Mouse (Mus musculus): ENCODE results near the gene Gng7. TPM values are rescaled to one million over a fixed set of nuclear protein-coding genes. Genes with fewer than 3 reads are reported as not detected.
A peak's percentile ranks its signal among the peaks of the same experiment; 100 is the strongest.
"Not testable (repeated sequence)": the region's sequence is repeated elsewhere in the genome, so short reads cannot be mapped to it uniquely, and the experiment has no call there.

The Gng7 gene
- total and polyA plus RNA-seq, 3 experiments, result 0.50 to 0.68 (median 0.63) TPM

GRCm38 (mm10) chr10:80995091-80995632, 19.6 kb downstream of the Gng7 start:
- WGBS, result 11% methylated on average over 21 of the region's 21 CpGs
- Histone ChIP-seq H3K36me3 (ENCODE audit: control insufficient read depth, insufficient read depth, low read length) (no peaks in the 10 kb centered on the region), H3K4me3 (no peak overlapping the region), H3K27ac (peak overlapping the region; percentile 0), H3K9ac (ENCODE audit: low read depth, low read length) (no peak overlapping the region), H3K27me3 (ENCODE audit: control insufficient read depth, insufficient read depth, low read length) (no peaks in the 10 kb centered on the region), H3K79me2 (replicated peaks; ENCODE audit: control insufficient read depth, insufficient read depth, low read length) (no peaks in the 10 kb centered on the region), H3K4me1 (ENCODE audit: control insufficient read depth, insufficient read depth, low read length) (no peaks in the 10 kb centered on the region)
- intact Hi-C loops (cut with DNase I), result loop anchor here (1.0 to 5.0 kb wide), 4 partner anchors 47 to 248 kb away; no protein-coding TSS in a partner anchor
- TF ChIP-seq POLR2A (IDR thresholded peaks at IDR 0.05; ENCODE audit: insufficient read depth, low read depth, low read length), result no peak
- peak; percentile 96 for TF ChIP-seq EP300 (IDR thresholded peaks at IDR 0.05; ENCODE audit: insufficient read depth, low read depth, low read length)
- TF ChIP-seq CTCF (IDR thresholded peaks at IDR 0.05), result no peak
- DNase-seq, result peak; percentile 77 to 84

DNA sequence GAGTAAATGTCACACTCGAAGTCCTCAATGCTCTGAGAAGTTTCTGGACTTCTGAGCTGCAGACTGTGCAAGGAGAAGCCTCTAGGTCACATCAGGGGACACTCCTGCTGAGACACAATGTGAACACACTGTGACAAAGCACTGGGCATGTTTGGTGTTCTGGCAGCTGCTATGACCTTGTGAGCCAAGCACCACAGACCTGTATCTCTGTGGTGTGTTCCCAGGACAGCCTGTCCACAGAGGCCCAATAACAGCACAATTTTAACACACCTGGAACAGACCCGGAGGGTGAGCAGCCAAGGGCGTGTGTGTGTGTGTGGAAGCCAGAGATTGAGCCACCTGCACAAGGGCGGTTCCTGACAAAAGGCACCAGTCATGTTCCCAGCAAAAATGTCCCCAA, 20.1 kb downstream of the Gng7 start:
- no peaks in the 10 kb centered on the region for H3K27me3 ChIP-seq (ENCODE audit: control insufficient read depth, insufficient read depth, low read length)
- WGBS, result 32% methylated on average over 4 of the region's 4 CpGs
- peak; percentile 33 to 70 for DNase-seq
- no peak for TF ChIP-seq POLR2A (IDR thresholded peaks at IDR 0.05; ENCODE audit: insufficient read depth, low read depth, low read length)
- TF ChIP-seq CTCF (IDR thresholded peaks at IDR 0.05), result no peak
- TF ChIP-seq EP300 (IDR thresholded peaks at IDR 0.05; ENCODE audit: insufficient read depth, low read depth, low read length), result peak; percentile 90
- H3K36me3 ChIP-seq (ENCODE audit: control insufficient read depth, insufficient read depth, low read length), result no peaks in the 10 kb centered on the region
- H3K4me3 ChIP-seq, result no peak overlapping the region
- no peaks in the 10 kb centered on the region for H3K4me1 ChIP-seq (ENCODE audit: control insufficient read depth, insufficient read depth, low read length)
- H3K9ac ChIP-seq (ENCODE audit: low read depth, low read length), result no peak overlapping the region
- intact Hi-C loops (cut with DNase I), result loop anchor here (1.0 to 5.0 kb wide), 4 partner anchors 48 to 247 kb away; no protein-coding TSS in a partner anchor
- peak overlapping the region; percentile 0; the same call in 1 of the 2 replicates for H3K27ac ChIP-seq
- H3K79me2 ChIP-seq (replicated peaks; ENCODE audit: control insufficient read depth, insufficient read depth, low read length), result no peaks in the 10 kb centered on the region

GRCm38 (mm10) chr10:80993276-80993675, 21.5 kb downstream of the Gng7 start:
- Histone ChIP-seq H3K9ac (ENCODE audit: low read depth, low read length) (no peak overlapping the region), H3K27me3 (ENCODE audit: control insufficient read depth, insufficient read depth, low read length) (no peaks in the 10 kb centered on the region), H3K79me2 (replicated peaks; ENCODE audit: control insufficient read depth, insufficient read depth, low read length) (no peaks in the 10 kb centered on the region), H3K36me3 (ENCODE audit: control insufficient read depth, insufficient read depth, low read length) (no peaks in the 10 kb centered on the region), H3K4me3 (no peak overlapping the region), H3K4me1 (ENCODE audit: control insufficient read depth, insufficient read depth, low read length) (no peaks in the 10 kb centered on the region), H3K27ac (no peak overlapping the region)
- 68% methylated on average over 5 of the region's 5 CpGs for WGBS
- TF ChIP-seq POLR2A (IDR thresholded peaks at IDR 0.05; ENCODE audit: insufficient read depth, low read depth, low read length), result no peak
- TF ChIP-seq EP300 (IDR thresholded peaks at IDR 0.05; ENCODE audit: insufficient read depth, low read depth, low read length), result no peak
- no peak for TF ChIP-seq CTCF (IDR thresholded peaks at IDR 0.05)
- intact Hi-C loops (cut with DNase I), result no loop called here
- no peak for DNase-seq

DNA sequence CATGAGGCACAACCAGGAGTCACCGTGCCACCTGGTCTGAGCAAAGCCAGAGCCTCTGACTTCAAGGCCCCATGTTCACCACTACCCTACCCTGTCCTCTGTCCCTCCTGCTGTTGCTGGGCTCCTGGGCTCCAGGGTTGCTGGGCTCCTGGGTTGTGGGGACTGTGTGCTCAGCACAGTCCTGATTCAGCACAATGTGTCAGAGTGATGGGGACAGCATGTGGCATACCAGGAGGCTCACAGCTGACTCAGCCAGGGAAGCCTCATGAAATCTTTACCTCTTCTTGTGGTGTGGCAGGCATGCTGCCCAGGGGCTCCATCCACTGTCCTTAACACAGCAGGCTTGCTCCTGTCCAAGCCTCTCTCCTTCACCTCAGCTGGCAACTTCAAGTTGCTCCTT, 22.8 kb downstream of the Gng7 start:
- TF ChIP-seq POLR2A (IDR thresholded peaks at IDR 0.05; ENCODE audit: insufficient read depth, low read depth, low read length) (no peak), CTCF (IDR thresholded peaks at IDR 0.05) (no peak)
- H3K4me1 ChIP-seq (ENCODE audit: control insufficient read depth, insufficient read depth, low read length), result peaks cover 3% of the 10 kb centered on the region
- H3K27ac ChIP-seq, result no peak overlapping the region
- 69% methylated on average over 1 of the region's 1 CpGs for WGBS
- no peaks in the 10 kb centered on the region for H3K27me3 ChIP-seq (ENCODE audit: control insufficient read depth, insufficient read depth, low read length)
- no peak overlapping the region for H3K9ac ChIP-seq (ENCODE audit: low read depth, low read length)
- DNase-seq, result no peak
- H3K4me3 ChIP-seq, result no peak overlapping the region
- intact Hi-C loops (cut with DNase I), result loop anchor here (2.0 kb wide), 1 partner anchor 33 kb away; no protein-coding TSS in a partner anchor
- H3K79me2 ChIP-seq (replicated peaks; ENCODE audit: control insufficient read depth, insufficient read depth, low read length), result no peaks in the 10 kb centered on the region
- no peaks in the 10 kb centered on the region for H3K36me3 ChIP-seq (ENCODE audit: control insufficient read depth, insufficient read depth, low read length)

DNA sequence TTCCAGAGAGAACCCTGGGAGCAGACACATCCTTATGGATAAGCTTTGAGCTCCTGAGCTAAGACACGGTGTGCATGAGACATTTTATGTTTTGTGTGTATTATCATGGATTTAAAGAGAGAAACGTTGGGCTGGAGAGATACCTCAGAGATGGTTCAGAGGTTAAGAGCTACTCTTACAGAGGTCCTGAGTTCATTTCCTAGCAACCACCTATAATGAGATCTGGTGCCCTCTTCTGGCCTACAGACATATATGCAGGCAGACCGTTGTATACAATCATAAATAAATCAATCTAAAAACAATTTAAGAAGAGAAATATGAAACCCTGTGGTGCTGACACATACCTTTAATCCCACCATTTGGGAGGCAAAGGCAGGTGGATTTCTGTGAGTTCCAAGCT, 23.7 kb downstream of the Gng7 start:
- no peaks in the 10 kb centered on the region for H3K36me3 ChIP-seq (ENCODE audit: control insufficient read depth, insufficient read depth, low read length)
- H3K79me2 ChIP-seq (replicated peaks; ENCODE audit: control insufficient read depth, insufficient read depth, low read length), result no peaks in the 10 kb centered on the region
- intact Hi-C loops (cut with DNase I), result loop anchor here (2.0 kb wide), 1 partner anchor 32 kb away; no protein-coding TSS in a partner anchor
- no peak overlapping the region for H3K4me3 ChIP-seq
- no peak for DNase-seq
- peaks cover 6% of the 10 kb centered on the region for H3K4me1 ChIP-seq (ENCODE audit: control insufficient read depth, insufficient read depth, low read length)
- H3K9ac ChIP-seq (ENCODE audit: low read depth, low read length), result no peak overlapping the region
- no peaks in the 10 kb centered on the region for H3K27me3 ChIP-seq (ENCODE audit: control insufficient read depth, insufficient read depth, low read length)
- H3K27ac ChIP-seq, result no peak overlapping the region
- TF ChIP-seq POLR2A (IDR thresholded peaks at IDR 0.05; ENCODE audit: insufficient read depth, low read depth, low read length) (no peak), EP300 (IDR thresholded peaks at IDR 0.05; ENCODE audit: insufficient read depth, low read depth, low read length) (no peak), CTCF (IDR thresholded peaks at IDR 0.05) (peak; percentile 78)
- 16% methylated on average over 3 of the region's 3 CpGs for WGBS

DNA sequence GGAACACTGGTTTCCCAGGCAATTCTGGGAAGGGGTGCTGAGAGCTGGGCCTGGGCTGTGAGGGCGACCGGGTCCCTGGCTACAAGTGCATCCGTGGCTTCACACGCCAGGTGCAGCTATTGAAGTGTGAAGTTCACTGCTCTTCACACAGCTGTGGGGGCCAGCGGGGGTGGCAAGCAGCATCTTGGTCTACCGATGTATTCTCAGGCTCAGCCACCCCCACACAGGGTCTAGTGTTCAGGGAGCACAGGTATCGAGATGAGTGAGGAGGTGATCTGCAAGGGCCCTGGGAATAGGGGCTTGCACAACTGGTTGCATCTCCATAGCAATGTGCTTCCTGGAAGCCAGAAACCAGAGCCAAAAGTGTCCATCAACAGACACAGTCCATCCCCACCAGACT, 24.3 kb downstream of the Gng7 start:
- Histone ChIP-seq H3K27ac (no peak overlapping the region), H3K9ac (ENCODE audit: low read depth, low read length) (no peak overlapping the region), H3K27me3 (ENCODE audit: control insufficient read depth, insufficient read depth, low read length) (no peaks in the 10 kb centered on the region), H3K79me2 (replicated peaks; ENCODE audit: control insufficient read depth, insufficient read depth, low read length) (no peaks in the 10 kb centered on the region), H3K36me3 (ENCODE audit: control insufficient read depth, insufficient read depth, low read length) (no peaks in the 10 kb centered on the region), H3K4me1 (ENCODE audit: control insufficient read depth, insufficient read depth, low read length) (peaks cover 6% of the 10 kb centered on the region), H3K4me3 (no peak overlapping the region)
- intact Hi-C loops (cut with DNase I), result loop anchor here (2.0 kb wide), 1 partner anchor 32 kb away; no protein-coding TSS in a partner anchor
- TF ChIP-seq EP300 (IDR thresholded peaks at IDR 0.05; ENCODE audit: insufficient read depth, low read depth, low read length) (no peak), POLR2A (IDR thresholded peaks at IDR 0.05; ENCODE audit: insufficient read depth, low read depth, low read length) (no peak), CTCF (IDR thresholded peaks at IDR 0.05) (no peak)
- no peak for DNase-seq
- WGBS, result 80% methylated on average over 7 of the region's 7 CpGs

DNA sequence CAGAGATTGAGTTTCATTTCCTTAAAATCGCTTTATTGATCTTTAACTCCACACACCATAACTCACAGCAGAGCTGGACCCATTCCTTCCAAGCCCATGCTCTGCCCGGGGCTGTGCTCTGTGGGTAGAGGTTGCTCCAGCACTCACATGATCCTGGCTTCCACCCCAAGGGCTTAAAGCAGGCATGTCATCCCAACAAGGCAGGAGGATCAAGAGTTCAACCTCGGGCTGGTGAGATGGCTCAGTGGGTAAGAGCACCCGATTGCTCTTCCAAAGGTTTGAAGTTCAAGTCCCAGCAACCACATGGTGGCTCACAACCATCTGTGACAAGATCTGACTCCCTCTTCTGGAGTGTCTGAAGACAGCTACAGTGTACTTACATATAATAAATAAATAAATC, 24.9 kb downstream of the Gng7 start:
- H3K36me3 ChIP-seq (ENCODE audit: control insufficient read depth, insufficient read depth, low read length); H3K4me3 ChIP-seq; H3K79me2 ChIP-seq (replicated peaks; ENCODE audit: control insufficient read depth, insufficient read depth, low read length); DNase-seq; H3K4me1 ChIP-seq (ENCODE audit: control insufficient read depth, insufficient read depth, low read length); H3K27me3 ChIP-seq (ENCODE audit: control insufficient read depth, insufficient read depth, low read length); H3K27ac ChIP-seq; H3K9ac ChIP-seq (ENCODE audit: low read depth, low read length): not testable (repeated sequence)
- 51% methylated on average over 4 of the region's 4 CpGs for WGBS
- intact Hi-C loops (cut with DNase I), result loop anchor here (2.0 kb wide), 1 partner anchor 31 kb away; no protein-coding TSS in a partner anchor
